30 mouse cellular contexts compared by ENCODE assay signal in the genomic region with DNA sequence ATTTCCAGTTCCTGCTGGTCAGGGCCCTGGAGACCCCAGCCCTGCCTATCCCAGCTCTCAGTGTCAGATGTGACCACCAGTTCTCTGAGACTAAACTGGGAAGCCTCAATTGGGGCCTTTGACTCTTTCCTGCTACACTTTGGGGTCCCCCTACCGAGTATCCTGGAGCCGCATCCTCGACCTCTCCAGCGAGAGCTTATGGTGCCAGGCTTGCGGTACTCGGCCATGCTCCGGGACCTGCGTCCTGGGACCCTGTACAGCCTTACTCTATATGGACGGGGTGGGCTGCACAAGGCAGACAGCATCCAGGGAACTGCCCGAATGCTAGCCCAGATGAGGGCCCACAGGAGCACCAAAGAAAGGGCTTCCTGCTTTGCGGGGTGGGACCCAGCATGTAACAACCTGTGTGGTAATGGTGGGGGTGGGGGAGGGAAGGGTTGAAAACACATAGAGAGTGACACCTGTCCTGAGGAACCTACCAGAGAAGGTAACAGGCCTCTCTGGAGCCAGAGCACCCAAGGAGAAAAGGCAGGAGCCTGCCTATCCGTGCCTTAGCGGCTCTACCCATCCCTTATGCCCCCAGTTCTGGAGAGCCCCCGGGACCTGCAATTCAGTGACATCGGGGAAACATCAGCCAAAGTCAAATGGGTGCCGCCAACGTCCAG. TPM values are rescaled to one million over a fixed set of nuclear protein-coding genes. Genes with fewer than 3 reads are reported as not detected.
DNase-seq lines count a peak whose midpoint lies in the region; ATAC-seq and TF ChIP-seq lines count a peak whose summit lies in the region.
"Had no signal": no experiment of that assay in that cellular context is flagged by ENCODE, and none has a peak within 500 bp of the region (broad histone marks: within the 10 kb centered on the region; RNA-seq: fewer than 3 reads in every experiment).

No protein-coding gene starts in this region.

- peak; percentile 57 to 84 for DNase-seq in adrenal gland, adult (ENCODE audit: inconsistent age in 2 of 2, low spot score in 1 of 2)
- DNase-seq in adrenal gland, postnatal 4 days (ENCODE audit: low spot score in 2 of 2), result no peak
- peak; percentile 43 for DNase-seq in forebrain, embryonic 11.5 days (ENCODE audit: low spot score)
- peak; percentile 4 for DNase-seq in intestine, embryonic 14.5 days (ENCODE audit: low spot score)
- DNase-seq in adrenal gland, postnatal 14 days, result peak; percentile 37
- no peak for DNase-seq in layer of hippocampus, postnatal 10 days (ENCODE audit: low spot score in 2 of 2)
- DNase-seq: cerebellum, adult 11-12 months; cerebellum, adult 8-10 months; cerebellum, postnatal 14 days; gastrocnemius, postnatal 25 days; heart, adult 2 months; heart, postnatal 10 days; heart, postnatal 4 days; kidney, adult 11 months; kidney, adult 8-10 months had no signal

- H3K27me3 ChIP-seq in forebrain, embryonic 11.5 days (ENCODE audit: control insufficient read depth, insufficient read depth, low read length), result no peaks in the 10 kb centered on the region
- H3K27me3 ChIP-seq in forebrain, embryonic 16.5 days (replicated peaks; ENCODE audit: control insufficient read depth, insufficient read depth, low read length), result no peaks in the 10 kb centered on the region
- H3K27me3 ChIP-seq in intestine, embryonic 14.5 days (replicated peaks; ENCODE audit: control insufficient read depth, insufficient read depth, low read length), result no peaks in the 10 kb centered on the region
- H3K27me3 ChIP-seq in intestine, postnatal 0 days (replicated peaks; ENCODE audit: control insufficient read depth, insufficient read depth, low read length), result no peaks in the 10 kb centered on the region
- H3K27me3 ChIP-seq: heart, embryonic 12.5 days; heart, embryonic 15.5 days; Patski had no signal

- no peak overlapping the region for H3K4me2 ChIP-seq in forebrain, embryonic 11.5 days (ENCODE audit: low read depth, low read length, severe bottlenecking)
- H3K4me2 ChIP-seq in forebrain, embryonic 16.5 days (ENCODE audit: low read length), result no peak overlapping the region
- no peak overlapping the region for H3K4me2 ChIP-seq in intestine, embryonic 14.5 days (ENCODE audit: low read length)
- H3K4me2 ChIP-seq in intestine, postnatal 0 days (replicated peaks; ENCODE audit: low read depth), result no peak overlapping the region
- H3K4me2 ChIP-seq: heart, embryonic 12.5 days; heart, embryonic 15.5 days; hindbrain, embryonic 14.5 days had no signal

- no peak overlapping the region for H3K27ac ChIP-seq in forebrain, embryonic 11.5 days (ENCODE audit: low read depth, low read length)
- H3K27ac ChIP-seq in forebrain, embryonic 16.5 days (ENCODE audit: low read length), result no peak overlapping the region
- no peak overlapping the region for H3K27ac ChIP-seq in intestine, embryonic 14.5 days (ENCODE audit: low read depth)
- H3K27ac ChIP-seq in intestine, postnatal 0 days (ENCODE audit: low read depth, low read length), result no peak overlapping the region
- H3K27ac ChIP-seq: forebrain, embryonic 10.5 days; heart, adult 2 months; heart, embryonic 15.5 days; hindbrain, embryonic 14.5 days; hindbrain, postnatal 0 days had no signal

- WGBS in forebrain, embryonic 11.5 days, result 97% methylated on average over 13 of the region's 17 CpGs
- 91% methylated on average over 13 of the region's 17 CpGs for WGBS in forebrain, embryonic 16.5 days
- 93% methylated on average over 14 of the region's 17 CpGs for WGBS in intestine, embryonic 14.5 days
- 92% methylated on average over 14 of the region's 17 CpGs for WGBS in intestine, postnatal 0 days

- H3K36me3 ChIP-seq in forebrain, embryonic 11.5 days (ENCODE audit: control insufficient read depth, insufficient read depth, low read length), result no peaks in the 10 kb centered on the region
- H3K36me3 ChIP-seq in forebrain, embryonic 16.5 days (ENCODE audit: control insufficient read depth, insufficient read depth), result no peaks in the 10 kb centered on the region
- no peaks in the 10 kb centered on the region for H3K36me3 ChIP-seq in intestine, embryonic 14.5 days (ENCODE audit: control insufficient read depth, insufficient read depth, low read length)
- no peaks in the 10 kb centered on the region for H3K36me3 ChIP-seq in intestine, postnatal 0 days (ENCODE audit: control insufficient read depth, insufficient read depth)
- H3K36me3 ChIP-seq: forebrain, embryonic 10.5 days; G1E; heart, embryonic 12.5 days; heart, embryonic 15.5 days had no signal

- no peak for TF ChIP-seq CTCF in intestine, postnatal 0 days (IDR thresholded peaks at IDR 0.05; ENCODE audit: low read depth)

- H3K4me3 ChIP-seq in forebrain, embryonic 11.5 days (ENCODE audit: low read depth, low read length), result no peak overlapping the region
- H3K4me3 ChIP-seq in forebrain, embryonic 16.5 days (replicated peaks; ENCODE audit: low read length), result no peak overlapping the region
- no peak overlapping the region for H3K4me3 ChIP-seq in intestine, embryonic 14.5 days (ENCODE audit: low read depth, low read length)
- no peak overlapping the region for H3K4me3 ChIP-seq in intestine, postnatal 0 days (ENCODE audit: low read depth, low read length)
- H3K4me3 ChIP-seq: forebrain, embryonic 10.5 days; heart, adult 2 months; heart, embryonic 12.5 days; heart, embryonic 15.5 days had no signal

- no peaks in the 10 kb centered on the region for H3K4me1 ChIP-seq in forebrain, embryonic 11.5 days (replicated peaks; ENCODE audit: control insufficient read depth, insufficient read depth, low read length)
- no peaks in the 10 kb centered on the region for H3K4me1 ChIP-seq in forebrain, embryonic 16.5 days (replicated peaks; ENCODE audit: control insufficient read depth, insufficient read depth, low read length)
- H3K4me1 ChIP-seq in intestine, embryonic 14.5 days (replicated peaks; ENCODE audit: control insufficient read depth, insufficient read depth, low read length), result no peaks in the 10 kb centered on the region
- H3K4me1 ChIP-seq in intestine, postnatal 0 days (replicated peaks; ENCODE audit: control insufficient read depth, insufficient read depth, low read length), result no peaks in the 10 kb centered on the region
- H3K4me1 ChIP-seq: forebrain, embryonic 10.5 days; heart, embryonic 12.5 days; heart, embryonic 15.5 days had no signal

- ATAC-seq in forebrain, embryonic 11.5 days (replicated peaks; ENCODE audit: low FRiP score), result no peak
- no peak for ATAC-seq in forebrain, embryonic 16.5 days
- ATAC-seq in intestine, embryonic 14.5 days (replicated peaks; ENCODE audit: low FRiP score, low TSS enrichment, low read depth), result no peak
- no peak for ATAC-seq in intestine, postnatal 0 days
- ATAC-seq: forebrain, embryonic 14.5 days; hindbrain, postnatal 0 days; inflammation-experienced regulatory T-cells, adult 6 months; Patski had no signal

- no peaks in the 10 kb centered on the region for H3K9me3 ChIP-seq in forebrain, embryonic 11.5 days (ENCODE audit: control insufficient read depth, low read length)
- no peaks in the 10 kb centered on the region for H3K9me3 ChIP-seq in forebrain, embryonic 16.5 days (ENCODE audit: control insufficient read depth, low read length)
- H3K9me3 ChIP-seq in intestine, embryonic 14.5 days (ENCODE audit: control insufficient read depth, low read length), result no peaks in the 10 kb centered on the region
- H3K9me3 ChIP-seq in intestine, postnatal 0 days (ENCODE audit: control insufficient read depth), result no peaks in the 10 kb centered on the region
- H3K9me3 ChIP-seq: G1E; heart, embryonic 12.5 days; heart, embryonic 15.5 days had no signal

- H3K9ac ChIP-seq in forebrain, embryonic 11.5 days (ENCODE audit: low read length), result no peak overlapping the region
- no peak overlapping the region for H3K9ac ChIP-seq in forebrain, embryonic 16.5 days (replicated peaks; ENCODE audit: low read depth, low read length)
- no peak overlapping the region for H3K9ac ChIP-seq in intestine, embryonic 14.5 days (ENCODE audit: low read length)
- no peak overlapping the region for H3K9ac ChIP-seq in intestine, postnatal 0 days (ENCODE audit: low read depth, low read length)
- H3K9ac ChIP-seq: heart, embryonic 12.5 days; heart, embryonic 15.5 days; hindbrain, embryonic 14.5 days had no signal

RNA-seq across cellular contexts. Expression of a gene that starts 5.4 kb away (rescaled TPM):
- 1,000 to 10,000 TPM; 3,967 to 4,457 TPM for total RNA-seq in adrenal gland, postnatal 4 days (2021)
- not detected in 2 replicates for polyA plus RNA-seq in forebrain, embryonic 11.5 days (2014; fragmentation: Nextera tagmentation; extraction: Ambion mirVana)
- not detected in 2 replicates for polyA plus RNA-seq in forebrain, embryonic 16.5 days (2015; fragmentation: Nextera tagmentation; extraction: Ambion mirVana)
- not detected in 2 replicates for polyA plus RNA-seq in intestine, embryonic 14.5 days (2014; fragmentation: Nextera tagmentation; extraction: Ambion mirVana)
- 0.18 and 0.25 TPM in 2 replicates for polyA plus RNA-seq in intestine, postnatal 0 days (2015; fragmentation: Nextera tagmentation; extraction: Ambion mirVana)
- 3,653 and 3,825 TPM in 2 replicates for total RNA-seq in adrenal gland, postnatal 14 days (2021)
- total RNA-seq in layer of hippocampus, postnatal 10 days (2021), result not detected
- total RNA-seq: CH12.LX; G1E; heart, adult 2 months; heart, postnatal 10 days; heart, postnatal 4 days; hindbrain, postnatal 0 days had no signal
- polyA plus RNA-seq: embryonic facial prominence, embryonic 11.5 days; embryonic facial prominence, embryonic 14.5 days; forebrain, embryonic 10.5 days; forebrain, embryonic 14.5 days; G1E; heart, embryonic 15.5 days; hindbrain, embryonic 11.5 days; hindbrain, embryonic 14.5 days; hindbrain, postnatal 0 days; inflammation-experienced regulatory T-cells, adult 6 months; Patski had no signal

RNA-seq across cellular contexts. Expression of a gene that starts 37.7 kb away (rescaled TPM):
- total RNA-seq in adrenal gland, postnatal 4 days (2021), result 10 to 100 TPM; 49.1 to 49.5 TPM
- 26.3 and 28.3 TPM in 2 replicates for polyA plus RNA-seq in forebrain, embryonic 11.5 days (2014; fragmentation: Nextera tagmentation; extraction: Ambion mirVana)
- 33.4 and 50.4 TPM in 2 replicates for polyA plus RNA-seq in forebrain, embryonic 16.5 days (2015; fragmentation: Nextera tagmentation; extraction: Ambion mirVana)
- 22.0 and 25.8 TPM in 2 replicates for polyA plus RNA-seq in intestine, embryonic 14.5 days (2014; fragmentation: Nextera tagmentation; extraction: Ambion mirVana)
- polyA plus RNA-seq in intestine, postnatal 0 days (2015; fragmentation: Nextera tagmentation; extraction: Ambion mirVana), result 29.1 and 34.0 TPM in 2 replicates
- 38.0 and 38.6 TPM in 2 replicates for total RNA-seq in adrenal gland, postnatal 14 days (2021)
- 10 to 100 TPM; 63.6 to 64.2 TPM for total RNA-seq in layer of hippocampus, postnatal 10 days (2021)

RNA-seq across cellular contexts. Expression of a gene that starts 37.8 kb away (rescaled TPM):
- total RNA-seq in adrenal gland, postnatal 4 days (2021), result 10 to 100 TPM; 72.5 to 73.2 TPM
- polyA plus RNA-seq in forebrain, embryonic 11.5 days (2014; fragmentation: Nextera tagmentation; extraction: Ambion mirVana), result 78.5 and 84.9 TPM in 2 replicates
- 64.8 and 75.6 TPM in 2 replicates for polyA plus RNA-seq in forebrain, embryonic 16.5 days (2015; fragmentation: Nextera tagmentation; extraction: Ambion mirVana)
- 58.2 and 63.4 TPM in 2 replicates for polyA plus RNA-seq in intestine, embryonic 14.5 days (2014; fragmentation: Nextera tagmentation; extraction: Ambion mirVana)
- polyA plus RNA-seq in intestine, postnatal 0 days (2015; fragmentation: Nextera tagmentation; extraction: Ambion mirVana), result 42.5 and 44.2 TPM in 2 replicates
- 65.0 and 65.5 TPM in 2 replicates for total RNA-seq in adrenal gland, postnatal 14 days (2021)
- 10 to 100 TPM; 36.1 to 39.9 TPM for total RNA-seq in layer of hippocampus, postnatal 10 days (2021)

RNA-seq across cellular contexts. Expression of a gene that starts 51.0 kb away (rescaled TPM):
- total RNA-seq in adrenal gland, postnatal 4 days (2021), result 10 to 100 TPM; 70.9 to 80.2 TPM
- 53.1 and 55.1 TPM in 2 replicates for polyA plus RNA-seq in forebrain, embryonic 11.5 days (2014; fragmentation: Nextera tagmentation; extraction: Ambion mirVana)
- 65.6 and 67.5 TPM in 2 replicates for polyA plus RNA-seq in forebrain, embryonic 16.5 days (2015; fragmentation: Nextera tagmentation; extraction: Ambion mirVana)
- polyA plus RNA-seq in intestine, embryonic 14.5 days (2014; fragmentation: Nextera tagmentation; extraction: Ambion mirVana), result 42.0 and 45.9 TPM in 2 replicates
- 18.3 and 20.8 TPM in 2 replicates for polyA plus RNA-seq in intestine, postnatal 0 days (2015; fragmentation: Nextera tagmentation; extraction: Ambion mirVana)
- total RNA-seq in adrenal gland, postnatal 14 days (2021), result 55.0 and 60.0 TPM in 2 replicates
- 10 to 100 TPM; 71.4 to 74.8 TPM for total RNA-seq in layer of hippocampus, postnatal 10 days (2021)

RNA-seq across cellular contexts. Expression of a gene that starts 51.2 kb away (rescaled TPM):
- 10 to 100 TPM; 58.2 to 60.6 TPM for total RNA-seq in adrenal gland, postnatal 4 days (2021)
- polyA plus RNA-seq in forebrain, embryonic 11.5 days (2014; fragmentation: Nextera tagmentation; extraction: Ambion mirVana), result 143 and 144 TPM in 2 replicates
- 87.5 and 97.7 TPM in 2 replicates for polyA plus RNA-seq in forebrain, embryonic 16.5 days (2015; fragmentation: Nextera tagmentation; extraction: Ambion mirVana)
- polyA plus RNA-seq in intestine, embryonic 14.5 days (2014; fragmentation: Nextera tagmentation; extraction: Ambion mirVana), result 121 and 123 TPM in 2 replicates
- polyA plus RNA-seq in intestine, postnatal 0 days (2015; fragmentation: Nextera tagmentation; extraction: Ambion mirVana), result 55.7 and 57.8 TPM in 2 replicates
- total RNA-seq in adrenal gland, postnatal 14 days (2021), result 54.4 and 58.4 TPM in 2 replicates
- total RNA-seq in layer of hippocampus, postnatal 10 days (2021), result 10 to 100 TPM; 30.2 to 38.5 TPM

Comparison
In these comparisons a context has a peak if more than half of its experiments do, and no peak if none do; other contexts are left out.
1. DNase-seq: peak in adrenal gland, adult (2 of 2), forebrain, embryonic 11.5 days (single experiment), intestine, embryonic 14.5 days (single experiment) and adrenal gland, postnatal 14 days (single experiment); none in adrenal gland, postnatal 4 days (0 of 2) and layer of hippocampus, postnatal 10 days (0 of 2).